Mouse (Mus musculus): ENCODE measurements around the gene Gm11444. TPM values are rescaled to one million over a fixed set of nuclear protein-coding genes. Genes with fewer than 3 reads are reported as not detected.

Gm11444 gene
- polyA plus RNA-seq, 1 experiment from 2014 or later: not detected

DNA sequence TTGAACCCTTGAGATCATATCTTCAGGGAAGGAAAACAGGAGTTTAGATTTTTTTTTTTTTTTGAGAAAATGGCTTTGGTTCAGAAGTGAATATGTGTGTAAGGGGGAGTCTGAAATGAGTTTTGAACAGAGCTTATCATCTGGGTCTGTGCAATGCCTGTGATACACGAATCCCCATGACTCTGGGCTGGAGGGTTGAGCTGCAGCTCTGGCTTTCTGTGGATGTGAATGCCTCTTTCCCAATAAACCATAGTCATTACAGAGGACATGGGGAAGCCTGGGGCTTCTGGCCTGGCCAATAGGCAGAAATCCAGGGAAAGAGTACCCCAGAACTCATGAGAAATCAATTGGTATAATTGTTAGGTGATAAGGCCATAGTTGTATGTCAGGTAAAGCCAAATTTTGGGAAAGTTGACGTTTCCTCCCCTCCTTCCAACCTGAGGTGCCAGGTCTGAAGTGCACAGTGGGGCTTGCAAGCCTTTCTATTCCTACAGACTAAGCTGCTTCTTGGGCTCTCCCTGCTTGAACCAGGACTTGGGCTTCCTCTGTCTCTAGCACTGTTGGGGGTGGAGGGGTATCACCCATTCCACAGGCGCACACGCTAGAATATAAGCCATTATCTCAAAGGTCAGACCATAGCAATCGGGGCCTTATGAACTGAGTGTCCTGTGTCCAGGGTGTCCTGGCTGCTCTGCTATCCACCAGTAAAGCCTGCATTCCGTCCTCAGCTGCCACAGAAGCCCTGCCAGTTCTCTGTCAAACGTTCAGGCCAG lies 10.7 kb downstream of the Gm11444 start:
- Histone ChIP-seq H3K27ac (replicated peaks; ENCODE audit: low read depth, low read length) (peak overlapping the region; percentile 94), H3K27me3 (replicated peaks; ENCODE audit: control insufficient read depth, insufficient read depth, low read length) (peaks cover 61% of the 10 kb centered on the region; the same call in 1 of the 2 replicates)

DNA sequence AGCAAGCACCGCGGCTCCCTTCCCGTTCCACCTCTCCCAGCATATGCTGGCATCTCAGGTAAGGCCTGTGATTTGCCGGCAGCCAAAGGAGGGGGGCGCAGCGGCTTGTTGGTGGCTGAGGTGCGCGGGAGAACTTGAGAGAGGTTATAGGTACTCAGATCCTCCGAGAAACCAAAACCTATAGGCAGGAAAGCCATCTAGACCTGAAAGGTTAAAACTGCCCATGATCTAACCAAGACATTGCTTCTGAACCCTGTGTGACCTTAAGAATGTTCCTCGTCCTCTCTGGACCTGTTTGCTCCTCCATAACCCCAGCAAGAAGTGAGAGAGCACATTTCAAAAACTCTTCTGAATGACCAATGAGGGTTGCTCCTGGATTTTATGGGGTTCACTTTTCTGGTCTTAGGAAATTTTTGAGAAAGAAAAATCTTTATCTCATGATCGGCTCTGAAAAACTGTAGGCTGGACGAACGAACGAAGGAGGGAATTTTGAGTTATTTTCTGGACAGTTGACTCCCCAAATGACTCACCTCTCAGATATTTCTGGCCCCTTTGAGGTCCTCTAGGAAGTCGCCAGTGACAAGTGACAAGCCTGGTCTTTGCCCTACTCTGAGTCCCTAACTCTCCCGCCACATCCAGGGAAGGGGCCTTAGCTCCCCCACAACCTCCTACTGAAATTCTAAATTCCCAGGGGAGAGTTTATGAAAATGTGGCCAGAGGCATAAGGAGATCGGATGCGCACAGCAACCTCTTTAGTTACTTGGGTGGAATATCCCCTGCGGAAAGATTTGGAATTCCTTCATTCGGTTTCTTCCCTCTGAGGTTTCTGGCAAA lies 11.5 kb downstream of the Gm11444 start:
- peak overlapping the region; percentile 72 for H3K4me2 ChIP-seq (ENCODE audit: low read depth, low read length)
- peak overlapping the region; percentile 70 for H3K4me3 ChIP-seq (ENCODE audit: low read depth, low read length)
- peaks cover 36% of the 10 kb centered on the region for H3K36me3 ChIP-seq (ENCODE audit: control insufficient read depth, insufficient read depth, low read length)
- peak overlapping the region; percentile 94 for H3K27ac ChIP-seq (replicated peaks; ENCODE audit: low read depth, low read length)
- no peaks in the 10 kb centered on the region for H3K9me3 ChIP-seq (ENCODE audit: control insufficient read depth, low read length)
- peaks cover 9% of the 10 kb centered on the region for H3K4me1 ChIP-seq (ENCODE audit: control insufficient read depth, insufficient read depth, low read length)
- peaks cover 63% of the 10 kb centered on the region; the same call in 1 of the 2 replicates for H3K27me3 ChIP-seq (replicated peaks; ENCODE audit: control insufficient read depth, insufficient read depth, low read length)
- WGBS: 17% methylated on average over 20 of the region's 20 CpGs
- DNase-seq (ENCODE audit: low spot score) (peak; percentile 74), ATAC-seq (ENCODE audit: low read depth) (no peak)
- H3K9ac ChIP-seq (ENCODE audit: low read depth, low read length): peak overlapping the region; percentile 97

More for the DNA sequence above, 10.7 kb downstream of the Gm11444 start:
- Histone ChIP-seq H3K4me2 (ENCODE audit: low read depth, low read length) (peak overlapping the region; percentile 72), H3K36me3 (ENCODE audit: control insufficient read depth, insufficient read depth, low read length) (peaks cover 36% of the 10 kb centered on the region), H3K9me3 (ENCODE audit: control insufficient read depth, low read length) (no peaks in the 10 kb centered on the region), H3K9ac (ENCODE audit: low read depth, low read length) (peak overlapping the region; percentile 97), H3K4me1 (ENCODE audit: control insufficient read depth, insufficient read depth, low read length) (peaks cover 9% of the 10 kb centered on the region), H3K4me3 (ENCODE audit: low read depth, low read length) (peak overlapping the region; percentile 70)
- 30% methylated on average over 7 of the region's 7 CpGs for WGBS
- ATAC-seq (ENCODE audit: low read depth) (no peak), DNase-seq (ENCODE audit: low spot score) (peak; percentile 47)

GRCm38 (mm10) chr11:85837648-85838423 lies 12.3 kb downstream of the Gm11444 start:
- Histone ChIP-seq H3K4me3 (ENCODE audit: low read depth, low read length) (peak overlapping the region; percentile 70), H3K9me3 (ENCODE audit: control insufficient read depth, low read length) (no peaks in the 10 kb centered on the region), H3K9ac (ENCODE audit: low read depth, low read length) (peak overlapping the region; percentile 97), H3K4me2 (ENCODE audit: low read depth, low read length) (peak overlapping the region; percentile 72), H3K27me3 (replicated peaks; ENCODE audit: control insufficient read depth, insufficient read depth, low read length) (peaks cover 63% of the 10 kb centered on the region; the same call in 1 of the 2 replicates), H3K36me3 (ENCODE audit: control insufficient read depth, insufficient read depth, low read length) (peaks cover 36% of the 10 kb centered on the region), H3K4me1 (ENCODE audit: control insufficient read depth, insufficient read depth, low read length) (peaks cover 7% of the 10 kb centered on the region), H3K27ac (replicated peaks; ENCODE audit: low read depth, low read length) (peak overlapping the region; percentile 94)
- no peak for DNase-seq (ENCODE audit: low spot score)
- no peak for ATAC-seq (ENCODE audit: low read depth)
- under 1% methylated on average over 30 of the region's 67 CpGs for WGBS

DNA sequence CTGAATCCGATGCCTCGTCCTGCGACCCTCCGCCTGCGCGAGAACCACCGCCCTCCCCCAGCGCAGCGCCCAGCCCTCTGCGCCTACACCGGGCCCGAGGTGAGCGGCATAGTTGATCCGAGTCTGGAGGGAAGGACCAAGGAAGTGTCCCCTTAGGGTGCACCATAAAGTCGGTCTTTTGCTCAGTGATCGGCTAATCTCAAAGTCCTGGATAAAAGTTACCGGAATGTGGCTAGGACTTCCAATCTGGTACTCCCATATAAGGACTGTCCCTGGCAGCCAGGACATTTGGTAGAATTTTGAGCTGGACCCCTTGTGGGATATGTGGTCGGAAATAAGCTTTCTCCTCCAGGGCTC lies 12.9 kb downstream of the Gm11444 start:
- Histone ChIP-seq H3K9ac (ENCODE audit: low read depth, low read length) (peak overlapping the region; percentile 97), H3K27ac (replicated peaks; ENCODE audit: low read depth, low read length) (peak overlapping the region; percentile 94), H3K36me3 (ENCODE audit: control insufficient read depth, insufficient read depth, low read length) (peaks cover 36% of the 10 kb centered on the region), H3K4me3 (ENCODE audit: low read depth, low read length) (peak overlapping the region; percentile 70), H3K9me3 (ENCODE audit: control insufficient read depth, low read length) (no peaks in the 10 kb centered on the region), H3K4me1 (ENCODE audit: control insufficient read depth, insufficient read depth, low read length) (peaks cover 5% of the 10 kb centered on the region), H3K4me2 (ENCODE audit: low read depth, low read length) (peak overlapping the region; percentile 72), H3K27me3 (replicated peaks; ENCODE audit: control insufficient read depth, insufficient read depth, low read length) (peaks cover 61% of the 10 kb centered on the region; the same call in 1 of the 2 replicates)
- ATAC-seq (ENCODE audit: low read depth): no peak
- WGBS: 2% methylated on average over 18 of the region's 18 CpGs
- DNase-seq (ENCODE audit: low spot score): no peak

DNA sequence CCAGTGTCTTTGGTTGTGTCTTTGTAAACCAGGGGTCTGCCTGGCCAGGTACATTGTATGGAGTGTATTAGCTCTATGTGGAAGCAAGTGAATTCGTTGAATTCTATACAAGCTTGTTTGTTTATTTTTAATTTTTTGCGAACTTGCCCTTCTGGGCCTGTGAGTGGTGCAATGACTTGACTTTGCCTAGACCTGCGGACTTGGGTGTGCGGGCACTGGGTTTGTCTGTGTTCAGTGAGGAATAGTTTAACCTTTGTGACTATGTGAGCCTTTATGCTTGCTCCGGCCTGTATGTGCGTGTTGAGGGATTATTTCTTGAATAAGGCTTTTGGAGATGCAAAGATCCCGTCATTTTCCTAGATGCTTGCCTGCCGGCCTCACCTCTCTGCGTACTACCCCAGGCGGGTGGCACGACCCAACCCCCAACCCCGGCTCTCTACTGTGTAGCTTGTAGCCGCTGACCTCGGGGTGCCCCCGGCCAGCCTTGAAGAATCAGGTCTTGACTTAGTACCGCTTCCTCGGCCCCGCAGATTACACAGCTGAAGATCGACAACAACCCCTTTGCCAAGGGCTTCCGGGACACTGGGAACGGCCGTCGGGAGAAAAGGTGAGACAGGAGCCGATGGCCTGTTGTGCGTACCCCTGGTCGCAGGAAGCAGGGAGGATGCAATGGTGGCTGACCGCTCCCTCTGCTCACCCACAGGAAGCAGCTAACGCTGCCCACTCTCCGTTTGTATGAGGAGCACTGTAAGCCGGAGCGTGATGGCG lies 13.4 kb downstream of the Gm11444 start:
- H3K27me3 ChIP-seq (replicated peaks; ENCODE audit: control insufficient read depth, insufficient read depth, low read length): peaks cover 66% of the 10 kb centered on the region; the same call in 1 of the 2 replicates
- peak overlapping the region; percentile 97 for H3K9ac ChIP-seq (ENCODE audit: low read depth, low read length)
- H3K4me1 ChIP-seq (ENCODE audit: control insufficient read depth, insufficient read depth, low read length): peaks cover 5% of the 10 kb centered on the region
- no peaks in the 10 kb centered on the region for H3K9me3 ChIP-seq (ENCODE audit: control insufficient read depth, low read length)
- H3K4me2 ChIP-seq (ENCODE audit: low read depth, low read length): peak overlapping the region; percentile 72
- peak overlapping the region; percentile 94 for H3K27ac ChIP-seq (replicated peaks; ENCODE audit: low read depth, low read length)
- 5% methylated on average over 32 of the region's 32 CpGs for WGBS
- ATAC-seq (ENCODE audit: low read depth) (no peak), DNase-seq (ENCODE audit: low spot score) (no peak)
- peak overlapping the region; percentile 70 for H3K4me3 ChIP-seq (ENCODE audit: low read depth, low read length)
- peaks cover 36% of the 10 kb centered on the region for H3K36me3 ChIP-seq (ENCODE audit: control insufficient read depth, insufficient read depth, low read length)

DNA sequence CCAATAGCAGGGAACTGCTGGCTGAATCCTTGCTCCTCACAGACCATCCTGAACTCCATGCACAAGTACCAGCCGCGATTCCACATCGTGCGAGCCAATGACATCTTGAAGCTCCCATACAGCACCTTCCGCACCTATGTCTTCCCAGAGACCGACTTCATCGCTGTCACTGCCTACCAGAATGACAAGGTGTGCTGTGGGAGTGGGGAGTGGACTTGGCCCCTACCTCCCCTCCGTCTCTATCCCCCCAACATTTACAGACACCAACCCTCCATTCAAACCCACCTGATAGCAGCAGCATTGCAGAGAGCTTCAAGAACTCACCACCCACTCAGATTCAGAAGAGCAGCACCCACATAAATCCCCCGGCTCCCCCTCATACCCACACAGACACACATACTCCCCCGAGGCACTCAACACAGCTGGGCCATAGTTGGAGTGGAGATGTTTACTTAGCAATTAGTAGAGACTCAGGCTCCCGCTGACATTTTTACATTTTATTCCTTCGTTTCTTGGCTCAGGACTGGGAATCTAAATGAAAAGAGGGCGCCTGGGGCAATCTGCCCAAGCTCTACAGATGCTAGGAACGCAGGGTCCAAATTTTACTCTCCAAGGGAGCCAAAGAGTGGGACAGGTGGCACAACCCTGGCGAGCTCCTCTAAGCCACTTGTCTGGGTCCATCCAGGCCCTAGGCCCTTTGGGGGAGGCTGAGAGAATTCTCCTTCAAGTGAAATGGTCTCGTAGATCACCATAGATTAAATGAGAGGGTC lies 14.2 kb downstream of the Gm11444 start:
- DNase-seq (ENCODE audit: low spot score): no peak
- Histone ChIP-seq H3K36me3 (ENCODE audit: control insufficient read depth, insufficient read depth, low read length) (peaks cover 33% of the 10 kb centered on the region), H3K4me3 (ENCODE audit: low read depth, low read length) (peak overlapping the region; percentile 70), H3K4me1 (ENCODE audit: control insufficient read depth, insufficient read depth, low read length) (peaks cover 5% of the 10 kb centered on the region), H3K9ac (ENCODE audit: low read depth, low read length) (peak overlapping the region; percentile 97), H3K27ac (replicated peaks; ENCODE audit: low read depth, low read length) (peak overlapping the region; percentile 94), H3K9me3 (ENCODE audit: control insufficient read depth, low read length) (no peaks in the 10 kb centered on the region), H3K27me3 (replicated peaks; ENCODE audit: control insufficient read depth, insufficient read depth, low read length) (peaks cover 65% of the 10 kb centered on the region; the same call in 1 of the 2 replicates), H3K4me2 (ENCODE audit: low read depth, low read length) (peak overlapping the region; percentile 72)
- ATAC-seq (ENCODE audit: low read depth): no peak
- 13% methylated on average over 16 of the region's 16 CpGs for WGBS

- H3K27ac ChIP-seq (replicated peaks; ENCODE audit: low read depth, low read length): peak overlapping the region; percentile 94
- peaks cover 58% of the 10 kb centered on the region; the same call in 1 of the 2 replicates for H3K27me3 ChIP-seq (replicated peaks; ENCODE audit: control insufficient read depth, insufficient read depth, low read length)
- DNase-seq (ENCODE audit: low spot score) (no peak), ATAC-seq (ENCODE audit: low read depth) (no peak)
- H3K36me3 ChIP-seq (ENCODE audit: control insufficient read depth, insufficient read depth, low read length): peaks cover 26% of the 10 kb centered on the region
- H3K9me3 ChIP-seq (ENCODE audit: control insufficient read depth, low read length): no peaks in the 10 kb centered on the region
- peak overlapping the region; percentile 72 for H3K4me2 ChIP-seq (ENCODE audit: low read depth, low read length)
- peak overlapping the region; percentile 97 for H3K9ac ChIP-seq (ENCODE audit: low read depth, low read length)
- H3K4me1 ChIP-seq (ENCODE audit: control insufficient read depth, insufficient read depth, low read length): peaks cover 1% of the 10 kb centered on the region
- 12% methylated on average over 9 of the region's 9 CpGs for WGBS
- H3K4me3 ChIP-seq (ENCODE audit: low read depth, low read length): peak overlapping the region; percentile 70
Measured at GRCm38 (mm10) chr11:85835001-85835752, 15.0 kb downstream of the Gm11444 start.
